8 mouse cellular contexts compared by ENCODE assay signal in the genomic region with DNA sequence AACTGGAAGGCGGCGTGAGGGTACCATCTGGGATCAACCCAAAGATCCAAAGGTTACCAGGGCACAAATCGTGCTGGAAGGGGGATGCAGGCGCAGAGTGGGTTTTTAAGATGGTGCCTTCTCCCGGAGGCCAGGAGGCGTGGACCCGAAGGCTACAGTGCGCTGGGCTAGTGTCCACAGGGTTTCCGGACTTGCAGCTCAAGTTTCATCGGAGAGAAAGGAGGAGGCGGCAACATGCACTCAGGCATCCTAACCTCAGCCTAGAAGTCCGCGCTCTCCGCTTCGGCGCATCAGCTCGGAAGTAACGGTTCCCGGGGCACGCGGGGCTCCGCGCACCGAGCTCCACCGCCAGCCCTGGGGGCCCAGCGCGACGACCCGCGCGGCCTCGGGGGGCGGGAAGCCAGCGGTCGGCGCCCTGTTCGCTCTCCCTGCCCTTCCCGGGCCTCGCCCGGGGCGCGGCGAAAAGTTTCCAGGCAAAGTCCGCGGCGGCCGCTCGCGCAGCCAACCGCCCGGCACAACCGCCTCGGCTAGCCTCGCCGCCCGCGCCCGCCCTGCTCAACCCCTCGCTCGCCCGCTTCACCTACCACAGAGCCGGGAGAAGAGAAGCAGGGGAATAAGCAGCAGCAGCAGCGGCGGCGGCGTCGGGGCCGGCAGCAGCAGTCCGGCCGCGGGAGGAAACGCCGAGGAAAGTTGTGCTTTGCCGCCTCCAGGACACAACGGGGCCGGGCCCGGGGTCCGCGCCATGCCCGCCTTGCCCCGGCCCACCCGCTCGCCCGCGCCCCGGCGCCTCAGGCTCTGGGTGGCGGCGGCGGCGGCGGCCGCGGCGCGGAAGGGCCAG. TPM values are rescaled to one million over a fixed set of nuclear protein-coding genes. Genes with fewer than 3 reads are reported as not detected.
DNase-seq lines count a peak whose midpoint lies in the region; ATAC-seq and TF ChIP-seq lines count a peak whose summit lies in the region.

No protein-coding gene starts in this region.

- no peak for TF ChIP-seq EP300 in heart, postnatal 0 days (IDR thresholded peaks at IDR 0.05; ENCODE audit: low read depth)

- H3K27ac ChIP-seq in forebrain, embryonic 15.5 days (replicated peaks), result peak overlapping the region; percentile 89
- peak overlapping the region; percentile 97 for H3K27ac ChIP-seq in heart, postnatal 0 days (ENCODE audit: low read depth)

- no peak for TF ChIP-seq CTCF in brain, embryonic 14.5 days (IDR thresholded peaks at IDR 0.05; ENCODE audit: borderline replicate concordance, extremely low read depth, insufficient read depth, insufficient read length)
- TF ChIP-seq CTCF in heart, postnatal 0 days (IDR thresholded peaks at IDR 0.05; ENCODE audit: low read depth), result no peak
- no peak for TF ChIP-seq CTCF in lung, adult 2 months (IDR thresholded peaks at IDR 0.05; ENCODE audit: insufficient read depth, low read length)

- peak overlapping the region; percentile 95 for H3K4me2 ChIP-seq in forebrain, embryonic 15.5 days (replicated peaks)
- H3K4me2 ChIP-seq in heart, postnatal 0 days (ENCODE audit: low read depth, low read length), result peak overlapping the region; percentile 90

- H3K4me3 ChIP-seq in forebrain, embryonic 15.5 days, result peak overlapping the region; percentile 97
- H3K4me3 ChIP-seq in heart, postnatal 0 days (ENCODE audit: low read depth, low read length), result peak overlapping the region; percentile 98
- H3K4me3 ChIP-seq in lung, adult 2 months (replicated peaks; ENCODE audit: extremely low read depth, low read depth, low read length), result peak overlapping the region; percentile 93

- H3K9ac ChIP-seq in forebrain, embryonic 15.5 days (replicated peaks), result peak overlapping the region; percentile 93
- peak overlapping the region; percentile 93 for H3K9ac ChIP-seq in heart, postnatal 0 days (replicated peaks; ENCODE audit: low read depth, low read length)

- H3K36me3 ChIP-seq in forebrain, embryonic 15.5 days, result no peaks in the 10 kb centered on the region
- no peaks in the 10 kb centered on the region for H3K36me3 ChIP-seq in heart, postnatal 0 days (replicated peaks; ENCODE audit: control insufficient read depth, insufficient read depth, low read length)

- H3K4me1 ChIP-seq in forebrain, embryonic 15.5 days, result peaks cover 32% of the 10 kb centered on the region
- peaks cover 16% of the 10 kb centered on the region for H3K4me1 ChIP-seq in heart, postnatal 0 days (ENCODE audit: control insufficient read depth, insufficient read depth)
- H3K4me1 ChIP-seq in lung, adult 2 months (ENCODE audit: control insufficient read depth, insufficient read depth, low read length), result peaks cover 2% of the 10 kb centered on the region; the same call in 1 of the 2 replicates

- H3K27me3 ChIP-seq in forebrain, embryonic 15.5 days, result no peaks in the 10 kb centered on the region
- H3K27me3 ChIP-seq in heart, postnatal 0 days (ENCODE audit: control insufficient read depth, insufficient read depth, low read length), result no peaks in the 10 kb centered on the region

- under 1% methylated on average over 77 of the region's 96 CpGs for WGBS in forebrain, embryonic 15.5 days
- WGBS in heart, postnatal 0 days, result under 1% methylated on average over 80 of the region's 96 CpGs
- WGBS in lung, adult 2 months, result 1% methylated on average over 96 of the region's 96 CpGs

- peak; percentile 49 for ATAC-seq in forebrain, embryonic 15.5 days (replicated peaks)
- peak; percentile 21 for ATAC-seq in heart, postnatal 0 days (ENCODE audit: insufficient read depth, low read depth)

- DNase-seq in ES-CJ7 (ENCODE audit: low read depth, low spot score), result peak; percentile 43
- DNase-seq in brain, embryonic 14.5 days (ENCODE audit: low read depth), result peak; percentile 81
- DNase-seq in heart, postnatal 0 days (ENCODE audit: low spot score), result peak; percentile 69
- DNase-seq in kidney, postnatal 10 days, result peak; percentile 78
- DNase-seq in lung, adult 2 months, result peak; percentile 57
- peak; percentile 36 for DNase-seq in ovary, postnatal 14 days (ENCODE audit: low spot score)
- peak; percentile 38 to 43 for DNase-seq in urinary bladder, postnatal 36 days (ENCODE audit: low spot score in 2 of 2)

- no peak for TF ChIP-seq POLR2A in brain, embryonic 14.5 days (IDR thresholded peaks at IDR 0.05; ENCODE audit: borderline replicate concordance, extremely low read depth, insufficient read depth, insufficient read length, poor library complexity, severe bottlenecking)
- TF ChIP-seq POLR2A in lung, adult 2 months (IDR thresholded peaks at IDR 0.05; ENCODE audit: borderline replicate concordance, extremely low read depth, low read depth, low read length), result peak; percentile 33; the same call in 1 of the 2 replicates

- no peaks in the 10 kb centered on the region for H3K9me3 ChIP-seq in forebrain, embryonic 15.5 days
- no peaks in the 10 kb centered on the region for H3K9me3 ChIP-seq in heart, postnatal 0 days (replicated peaks; ENCODE audit: control insufficient read depth, low read length)

RNA-seq across cellular contexts. Expression of a gene that starts 2.1 kb away (rescaled TPM):
- polyA plus RNA-seq in brain, embryonic 14.5 days (2012; rRNA removed), result 21.3 and 29.4 TPM in 2 replicates
- polyA plus RNA-seq in forebrain, embryonic 15.5 days (2015; fragmentation: Nextera tagmentation; extraction: Ambion mirVana), result 27.5 and 31.7 TPM in 2 replicates
- total RNA-seq in heart, postnatal 0 days (2014; rRNA removed; ENCODE audit: low replicate concordance), result 25.7 and 28.7 TPM in 2 replicates
- polyA plus RNA-seq in heart, postnatal 0 days (2015; fragmentation: Nextera tagmentation; extraction: Ambion mirVana), result 8.6 and 9.6 TPM in 2 replicates
- 14.7 and 22.3 TPM in 2 replicates for polyA plus RNA-seq in lung, adult 2 months (2012; rRNA removed)

Comparison
In these comparisons a context has a peak if more than half of its experiments do, and no peak if none do; other contexts are left out.
1. Peak in every context shown above with its lines: DNase-seq, ATAC-seq, H3K4me3 ChIP-seq and H3K27ac ChIP-seq.